Mouse (Mus musculus) ES-E14 (cell line): ENCODE results near the gene Hist1h4c. TPM values are rescaled to one million over a fixed set of nuclear protein-coding genes. Genes with fewer than 3 reads are reported as not detected.
A peak's percentile ranks its signal among the peaks of the same experiment; 100 is the strongest.
"Not testable (repeated sequence)": the region's sequence is repeated elsewhere in the genome, so short reads cannot be mapped to it uniquely, and the experiment has no call there.

Experiments
- DNase-seq: peaks from one replicate; pipeline ENCODE4 v3.0.0-alpha.2; 2013; ENCODE audit warnings: low read depth, low spot score
- H3K27ac ChIP-seq: 2 replicates; pipeline ENCODE4 v1.5.1; 2012; ENCODE audit warnings: low read depth, mild to moderate bottlenecking, low read length, moderate library complexity, mixed read lengths; ENCODE audit not compliant: poor library complexity, insufficient read depth, severe bottlenecking
- H3K36me3 ChIP-seq: 2 replicates; pipeline ENCODE4 v1.6.1; 2012; ENCODE audit warnings: mild to moderate bottlenecking, low read length, moderate library complexity, mixed read lengths; ENCODE audit not compliant: control insufficient read depth, poor library complexity, insufficient read depth, severe bottlenecking
- H3K4me1 ChIP-seq, 2 experiments: fragments of 150-350 bp in 1 of 2; sonication (generic) in 1 of 2; 2 replicates each; pipeline ENCODE4 v1.6.1; 2012; ENCODE audit warnings: low read length in 2 of 2, mild to moderate bottlenecking in 1 of 2, mixed read lengths in 1 of 2; ENCODE audit not compliant: control insufficient read depth in 2 of 2, insufficient read depth in 2 of 2, poor library complexity in 1 of 2
- H3K4me3 ChIP-seq, 2 experiments: fragments of 150-350 bp in 1 of 2; sonication (generic) in 1 of 2; 2 replicates each; pipeline ENCODE4 v1.5.1; 2012; ENCODE audit warnings: low read length in 2 of 2, low read depth in 1 of 2, mild to moderate bottlenecking in 1 of 2, mixed read lengths in 1 of 2; ENCODE audit not compliant: insufficient read depth in 1 of 2, poor library complexity in 1 of 2, severe bottlenecking in 1 of 2
- H3K9ac ChIP-seq: 2 replicates; pipeline ENCODE4 v1.6.1; 2012; ENCODE audit warnings: low read depth, mild to moderate bottlenecking, low read length, mixed read lengths; ENCODE audit not compliant: poor library complexity, insufficient read depth, severe bottlenecking
- H3K9me3 ChIP-seq: fragments of 150-350 bp; sonication (generic); 2 replicates; pipeline ENCODE4 v1.6.1; 2012; ENCODE audit warnings: low read depth, mild to moderate bottlenecking, low read length; ENCODE audit not compliant: control insufficient read depth, insufficient read depth
- CHD2 ChIP-seq: IDR thresholded peaks from 2 replicates; pipeline ENCODE4 v1.6.1; 2014; ENCODE audit warnings: mild to moderate bottlenecking, low read depth, low read length, inconsistent platforms
- HCFC1 ChIP-seq: IDR thresholded peaks from 2 replicates; pipeline ENCODE4 v1.6.1; 2012; ENCODE audit warnings: low read length, inconsistent platforms, borderline replicate concordance; ENCODE audit not compliant: insufficient read depth
- MAFK ChIP-seq: IDR thresholded peaks from 2 replicates; pipeline ENCODE4 v1.6.1; 2014; ENCODE audit warnings: mild to moderate bottlenecking, low read depth, low read length, inconsistent platforms; ENCODE audit not compliant: insufficient read depth
- ZC3H11A ChIP-seq: IDR thresholded peaks from 2 replicates; pipeline ENCODE4 v1.6.1; 2012; ENCODE audit warnings: low read depth, mild to moderate bottlenecking, inconsistent platforms, low read length, borderline replicate concordance
- ZNF384 ChIP-seq: IDR thresholded peaks from 2 replicates; pipeline ENCODE4 v1.6.1; 2012; ENCODE audit warnings: low read depth, low read length, inconsistent platforms
- in situ Hi-C, 2 experiments: fragments of 600-800 bp; cut with MboI; formaldehyde crosslinking; loops; one replicate each; pipeline ENCODE4 v1.15.1; 2025; ENCODE audit warnings: low sequenced_read_pairs in 2 of 2, inconsistent platforms in 1 of 2; ENCODE audit not compliant: unreplicated experiment in 2 of 2
- total RNA-seq: library from RNA; depleted of rRNA; stranded (reverse); fragments of 300-350 nt; gene quantifications from 2 replicates; pipeline ENCODE4 v1.2.3, GENCODE M21; 2012

The Hist1h4c gene
- total RNA-seq, 1 experiment, result 496 TPM

GRCm38 (mm10) chr13:23685121-23685861, 13.0 kb downstream of the Hist1h4c start:
- in situ Hi-C loops, result loop anchor here in 1 of 2 experiments (25.0 kb wide), 1 partner anchor 1648 kb away; the partner anchor contains the start of genes Hist1h2ag, Hist1h2ah, Hist1h2bj and Hist1h2bk
- no peak for TF ChIP-seq HCFC1
- TF ChIP-seq CHD2, result no peak
- TF ChIP-seq ZC3H11A, result no peak
- TF ChIP-seq MAFK, result no peak
- TF ChIP-seq ZNF384, result no peak
- H3K27ac ChIP-seq, result peak overlapping the region; percentile 3; the same call in 1 of the 2 replicates
- H3K36me3 ChIP-seq, result no peaks in the 10 kb centered on the region
- no peaks in the 10 kb centered on the region for H3K9me3 ChIP-seq
- peaks cover 0 to 4% of the 10 kb centered on the region in 2 experiments; a peak in 1 of 4 replicates for H3K4me1 ChIP-seq
- DNase-seq, result no peak
- peak overlapping the region; percentile 45 to 47 for H3K4me3 ChIP-seq
- H3K9ac ChIP-seq, result peak overlapping the region; percentile 5; the same call in 1 of the 2 replicates

DNA sequence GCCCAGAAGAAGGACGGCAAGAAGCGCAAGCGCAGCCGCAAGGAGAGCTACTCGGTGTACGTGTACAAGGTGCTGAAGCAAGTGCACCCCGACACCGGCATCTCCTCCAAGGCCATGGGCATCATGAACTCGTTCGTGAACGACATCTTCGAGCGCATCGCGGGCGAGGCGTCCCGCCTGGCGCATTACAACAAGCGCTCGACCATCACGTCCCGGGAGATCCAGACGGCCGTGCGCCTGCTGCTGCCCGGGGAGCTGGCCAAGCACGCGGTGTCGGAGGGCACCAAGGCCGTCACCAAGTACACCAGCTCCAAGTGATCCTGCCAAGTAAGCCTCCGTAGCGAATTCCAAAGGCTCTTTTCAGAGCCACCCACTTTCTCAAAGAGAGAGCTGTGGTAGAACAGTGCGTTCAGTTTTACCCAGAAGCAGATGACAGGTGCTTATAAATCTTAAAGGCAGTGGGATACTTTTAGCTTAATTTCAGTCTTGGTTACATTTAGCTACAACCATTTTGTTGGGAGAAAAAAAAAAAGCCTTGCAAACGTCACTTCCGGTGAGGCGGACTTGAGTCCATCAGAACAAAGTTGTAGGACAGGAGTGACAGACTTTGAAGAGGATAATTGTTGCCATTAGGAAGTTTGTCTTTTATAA, 13.8 kb downstream of the Hist1h4c start:
- DNase-seq, result peak; percentile 68
- H3K4me1 ChIP-seq, H3K9me3 ChIP-seq, H3K36me3 ChIP-seq: not testable (repeated sequence)
- H3K9ac ChIP-seq, result peak overlapping the region; percentile 22; the same call in 1 of the 2 replicates
- peak overlapping the region; percentile 32; the same call in 1 of the 2 replicates for H3K27ac ChIP-seq
- TF ChIP-seq HCFC1 (0 out of 2 replicates have a peak, but pooled peaks have one; percentile 24), ZNF384 (peak; percentile 96)
- in situ Hi-C loops, result loop anchor here (5.0 to 25.0 kb wide), 2 partner anchors 52 to 1647 kb away; partner anchors contain the start of genes Hist1h2ag (in 1 of the 2), Hist1h2ah (in 1 of the 2), Hist1h2bj (in 1 of the 2) and Hist1h2bk (in 1 of the 2)
- H3K4me3 ChIP-seq, result peak overlapping the region; percentile 45 to 47

DNA sequence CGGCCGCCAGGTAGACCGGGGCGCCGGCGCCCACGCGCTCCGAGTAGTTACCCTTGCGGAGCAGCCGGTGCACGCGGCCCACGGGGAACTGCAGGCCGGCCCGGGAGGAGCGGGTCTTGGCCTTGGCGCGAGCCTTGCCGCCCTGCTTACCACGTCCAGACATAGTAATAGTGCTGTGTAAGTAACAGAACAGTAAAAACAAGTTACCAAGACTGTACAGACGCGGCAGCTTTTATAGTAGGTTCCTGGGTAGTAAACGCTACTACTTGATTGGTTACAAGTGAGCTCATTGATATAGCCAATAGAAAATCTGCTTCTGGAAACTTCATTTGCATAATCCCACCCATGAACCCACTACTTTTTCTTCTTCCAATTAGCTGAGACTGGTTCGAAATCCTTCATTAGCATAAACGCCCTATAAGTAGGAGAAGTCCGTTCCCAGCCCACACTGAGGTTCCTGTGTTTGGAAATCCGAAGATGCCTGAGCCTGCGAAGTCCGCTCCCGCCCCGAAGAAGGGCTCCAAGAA, 14.4 kb downstream of the Hist1h4c start, which contains the start of the genes Hist1h2ac and Hist1h2bc:
Gene Hist1h2ac (minus strand): TSS at position 194 of the 527 bp plus-strand sequence.
Gene Hist1h2bc (plus strand): TSS at position 445 of the 527 bp plus-strand sequence.
- TF ChIP-seq CHD2 (peak; percentile 87; the same call in 1 of the 2 replicates), ZNF384 (peak; percentile 47; the same call in 1 of the 2 replicates), ZC3H11A (no peak), HCFC1 (no peak), MAFK (no peak)
- peaks cover 0 to 4% of the 10 kb centered on the region in 2 experiments; a peak in 1 of 4 replicates for H3K4me1 ChIP-seq
- DNase-seq, result peak; percentile 93
- H3K9me3 ChIP-seq, result no peaks in the 10 kb centered on the region
- no peaks in the 10 kb centered on the region for H3K36me3 ChIP-seq
- H3K27ac ChIP-seq, result peak within 1 kb of the TSS; percentile 86
- in situ Hi-C loops, result loop anchor here (5.0 to 25.0 kb wide), 2 partner anchors 52 to 1647 kb away; partner anchors contain the start of genes Hist1h2ag (in 1 of the 2), Hist1h2ah (in 1 of the 2), Hist1h2bj (in 1 of the 2) and Hist1h2bk (in 1 of the 2)
- H3K4me3 ChIP-seq, result peak within 1 kb of the TSS; percentile 56 to 71
- peak within 1 kb of the TSS; percentile 79 for H3K9ac ChIP-seq

DNA sequence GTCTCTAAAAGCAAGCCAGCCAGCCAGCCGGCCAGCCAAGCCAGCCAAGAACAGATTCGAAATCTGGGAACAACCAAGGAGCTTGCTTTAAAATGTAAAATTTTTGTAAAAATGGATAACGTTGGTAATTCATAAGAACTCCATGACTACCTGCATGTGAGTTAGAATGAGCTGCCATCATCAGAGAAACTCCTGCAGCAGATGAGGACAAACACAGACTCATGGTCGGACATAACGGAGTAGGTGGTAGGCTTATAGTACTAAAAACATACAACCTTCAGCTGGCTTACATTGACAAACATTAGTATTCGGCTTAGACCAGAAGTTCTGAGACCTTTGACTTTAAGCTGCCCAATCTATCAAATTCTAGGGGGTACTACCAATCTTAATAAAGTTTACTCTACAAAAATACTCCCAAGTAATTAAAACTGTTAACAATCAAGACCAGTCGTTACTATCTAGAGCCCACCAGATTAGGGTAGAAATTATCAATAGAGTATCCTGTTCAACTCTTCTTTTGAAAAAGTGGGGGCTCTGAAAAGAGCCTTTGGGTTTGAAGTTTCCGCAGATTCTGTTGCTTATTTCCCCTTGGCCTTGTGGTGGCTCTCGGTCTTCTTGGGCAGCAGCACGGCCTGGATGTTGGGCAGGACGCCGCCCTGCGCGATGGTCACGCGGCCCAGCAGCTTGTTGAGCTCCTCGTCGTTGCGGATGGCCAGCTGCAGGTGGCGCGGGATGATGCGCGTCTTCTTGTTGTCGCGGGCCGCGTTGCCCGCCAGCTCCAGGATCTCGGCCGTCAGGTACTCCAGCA, 15.1 kb downstream of the Hist1h4c start:
- not testable (repeated sequence) for H3K36me3 ChIP-seq, H3K9me3 ChIP-seq, H3K4me1 ChIP-seq
- in situ Hi-C loops, result loop anchor here (5.0 to 25.0 kb wide), 2 partner anchors 51 to 1646 kb away; partner anchors contain the start of genes Hist1h2ag (in 1 of the 2), Hist1h2ah (in 1 of the 2), Hist1h2bj (in 1 of the 2) and Hist1h2bk (in 1 of the 2)
- peak; percentile 17 for DNase-seq
- peak overlapping the region; percentile 79 for H3K9ac ChIP-seq
- peak overlapping the region; percentile 86 for H3K27ac ChIP-seq
- H3K4me3 ChIP-seq, result peak overlapping the region; percentile 56 to 71
